Mouse (Mus musculus) gastrocnemius, postnatal 14 days (tissue): ENCODE measurements around the gene Ppp1r1a. TPM values are rescaled to one million over a fixed set of nuclear protein-coding genes. Genes with fewer than 3 reads are reported as not detected.

ENCODE experiments used
- DNase-seq: peaks from one replicate; pipeline ENCODE4 v3.0.0; 2021; ENCODE audit warnings: mixed read lengths
- intact Hi-C: fragments of 180-260 bp; cut with DNase I; formaldehyde crosslinking; loops from one replicate; pipeline ENCODE4 v1.15.1; 2025; ENCODE audit warnings: low total_unique reads
- total RNA-seq, 2 experiments: library from RNA; stranded (reverse); gene quantifications; 2 replicates each; pipeline ENCODE4 v1.2.3; 2021

The Ppp1r1a gene
- total RNA-seq, 2 experiments from 2014 or later, result 42.5 to 58.1 TPM

DNA sequence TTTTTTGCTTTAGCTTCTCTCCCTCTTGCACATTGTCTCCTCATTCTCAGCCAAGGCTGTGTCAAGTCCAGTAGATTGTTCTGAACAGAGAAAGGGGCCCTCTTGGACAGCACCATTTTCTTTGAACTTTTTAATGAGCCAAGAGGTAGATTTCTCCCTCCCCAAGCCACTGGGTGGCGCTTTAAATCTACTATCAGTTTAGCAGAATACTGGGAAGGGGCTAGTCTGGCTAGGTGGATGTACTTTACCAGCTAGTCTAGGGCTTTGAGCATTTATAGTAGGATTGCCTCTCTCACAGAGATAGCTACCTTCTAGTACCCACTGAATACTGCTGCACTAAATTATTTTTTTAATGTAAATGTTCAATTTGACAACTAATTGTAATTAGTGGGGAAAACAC is 55.3 kb downstream of the Ppp1r1a start:
- intact Hi-C loops, result no loop called here
- no peak for DNase-seq

Other genes starting within 250 kb of the Ppp1r1a start
- gene Gpr84, start 227.4 kb downstream of the Ppp1r1a start, total RNA-seq, result not detected
- 10 to 100 TPM; 31.3 to 32.1 TPM for gene Zfp385a, start 197.9 kb downstream of the Ppp1r1a start, total RNA-seq
- gene Itga5, start 171.2 kb downstream of the Ppp1r1a start, total RNA-seq, result 10 to 100 TPM; 22.5 to 25.7 TPM
- gene Gtsf1, start 107.5 kb downstream of the Ppp1r1a start, total RNA-seq, result not detected
- not detected for gene Gtsf2, start 89.5 kb downstream of the Ppp1r1a start, total RNA-seq
- gene Nckap1l, start 84.2 kb downstream of the Ppp1r1a start, total RNA-seq, result 1 to 10 TPM; 1.7 to 1.8 TPM
- gene Pde1b, start 35.0 kb downstream of the Ppp1r1a start, total RNA-seq, result 1 to 10 TPM in 1 of 2 experiments, under 1 TPM in 1; 0.94 to 1.2 TPM
- gene Glycam1, start 27.1 kb upstream of the Ppp1r1a start, total RNA-seq, result not detected
- under 1 TPM in 1 of 2 experiments, not detected in 1; 0.39 TPM for gene Mucl1, start 217.5 kb upstream of the Ppp1r1a start, total RNA-seq